Mouse (Mus musculus) erythroblast, embryonic 14.5 days (primary cell): ENCODE measurements around the gene Aqp1. TPM values are rescaled to one million over a fixed set of nuclear protein-coding genes. Genes with fewer than 3 reads are reported as not detected.

Source experiments
- H3K27me3 ChIP-seq: 2 replicates; pipeline ENCODE4 v1.6.1; 2012; ENCODE audit warnings: inconsistent platforms; ENCODE audit not compliant: control insufficient read depth
- H3K36me3 ChIP-seq: 2 replicates; pipeline ENCODE4 v1.6.1; 2012; ENCODE audit warnings: mild to moderate bottlenecking, inconsistent platforms; ENCODE audit not compliant: control insufficient read depth
- H3K4me1 ChIP-seq: 2 replicates; pipeline ENCODE4 v1.6.1; 2012; ENCODE audit warnings: inconsistent platforms; ENCODE audit not compliant: control insufficient read depth
- H3K4me3 ChIP-seq: replicated peaks from 2 replicates; pipeline ENCODE3; 2012; ENCODE audit warnings: moderate library complexity, mild to moderate bottlenecking, inconsistent platforms
- H3K9me3 ChIP-seq: 2 replicates; pipeline ENCODE4 v1.6.1; 2012; ENCODE audit warnings: low read length, inconsistent platforms, mixed read lengths; ENCODE audit not compliant: control insufficient read depth
- GATA1 ChIP-seq: IDR thresholded peaks from 2 replicates; pipeline ENCODE4 v1.6.1; 2012; ENCODE audit warnings: low read length, inconsistent platforms, mixed read lengths
- TAL1 ChIP-seq: IDR thresholded peaks from 3 replicates; pipeline ENCODE4 v1.6.1; 2012; ENCODE audit warnings: low read length, inconsistent platforms, mixed read lengths
- polyA plus RNA-seq: library from polyadenylated mRNA; stranded (reverse); fragments of >175 nt; gene quantifications from 2 replicates; pipeline ENCODE4 v1.2.3, GENCODE M21; 2012

Aqp1 gene
- polyA plus RNA-seq, result 7.5 and 8.6 TPM in 2 replicates

DNA sequence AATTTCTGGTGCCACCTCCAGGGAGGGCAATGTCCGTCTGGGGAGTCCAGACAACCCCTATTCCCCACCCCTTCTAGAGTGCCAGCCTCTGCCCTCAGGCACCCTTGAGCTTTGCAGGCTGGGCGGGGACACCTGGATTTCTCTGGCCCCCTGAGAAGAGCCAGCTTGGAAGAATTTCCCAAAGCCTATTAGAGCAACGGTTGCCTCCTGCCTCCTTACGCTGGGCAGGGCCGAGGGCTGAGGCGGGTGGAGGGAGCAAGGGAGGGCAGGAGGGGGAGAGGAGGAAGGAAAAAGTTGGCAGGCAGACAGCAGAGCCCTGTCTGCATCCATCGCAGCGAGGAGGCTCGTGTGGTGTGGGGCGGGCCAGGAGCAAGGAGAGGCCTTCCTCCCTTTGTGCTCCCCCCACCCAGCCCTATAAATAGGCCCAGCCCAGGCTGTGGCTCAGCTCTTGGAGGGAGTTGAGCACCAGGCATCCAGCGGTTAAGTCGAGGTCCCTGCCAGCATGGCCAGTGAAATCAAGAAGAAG, at the start of gene Aqp1:
Gene Aqp1 (plus strand): TSS at position 444 of the 526 bp plus-strand sequence.
- Histone ChIP-seq H3K9me3 (no peaks in the 10 kb centered on the region), H3K4me1 (peaks cover 76% of the 10 kb centered on the region), H3K4me3 (peak within 1 kb of the TSS; percentile 69), H3K36me3 (peaks cover 35% of the 10 kb centered on the region), H3K27me3 (no peaks in the 10 kb centered on the region)
- TF ChIP-seq GATA1, result no peak
- TF ChIP-seq TAL1, result no peak

- Histone ChIP-seq H3K4me1 (peaks cover 20% of the 10 kb centered on the region), H3K9me3 (peaks cover 2% of the 10 kb centered on the region), H3K27me3 (no peaks in the 10 kb centered on the region), H3K4me3 (no peak overlapping the region), H3K36me3 (no peaks in the 10 kb centered on the region)
- TF ChIP-seq GATA1, result no peak
These were observed 48.1 kb upstream of the Aqp1 start for GRCm38 (mm10) chr6:55288007-55288602.

GRCm38 (mm10) chr6:55294549-55295131, 41.6 kb upstream of the Aqp1 start:
- no peak overlapping the region for H3K4me3 ChIP-seq
- H3K27me3 ChIP-seq, result no peaks in the 10 kb centered on the region
- H3K36me3 ChIP-seq, result no peaks in the 10 kb centered on the region
- H3K4me1 ChIP-seq, result peaks cover 27% of the 10 kb centered on the region
- no peaks in the 10 kb centered on the region for H3K9me3 ChIP-seq
- TF ChIP-seq GATA1 (no peak), TAL1 (no peak)

GRCm38 (mm10) chr6:55295325-55295724, 40.9 kb upstream of the Aqp1 start:
- TF ChIP-seq TAL1 (no peak), GATA1 (no peak)

GRCm38 (mm10) chr6:55299482-55299881, 36.8 kb upstream of the Aqp1 start:
- no peaks in the 10 kb centered on the region for H3K9me3 ChIP-seq
- H3K4me1 ChIP-seq, result peaks cover 36% of the 10 kb centered on the region
- H3K36me3 ChIP-seq, result no peaks in the 10 kb centered on the region
- TF ChIP-seq TAL1 (no peak), GATA1 (no peak)
- no peaks in the 10 kb centered on the region for H3K27me3 ChIP-seq
- no peak overlapping the region for H3K4me3 ChIP-seq

More at GRCm38 (mm10) chr6:55295325-55295724, 40.9 kb upstream of the Aqp1 start:
- Histone ChIP-seq H3K4me1 (peaks cover 33% of the 10 kb centered on the region), H3K9me3 (no peaks in the 10 kb centered on the region), H3K27me3 (no peaks in the 10 kb centered on the region), H3K36me3 (no peaks in the 10 kb centered on the region), H3K4me3 (no peak overlapping the region)

DNA sequence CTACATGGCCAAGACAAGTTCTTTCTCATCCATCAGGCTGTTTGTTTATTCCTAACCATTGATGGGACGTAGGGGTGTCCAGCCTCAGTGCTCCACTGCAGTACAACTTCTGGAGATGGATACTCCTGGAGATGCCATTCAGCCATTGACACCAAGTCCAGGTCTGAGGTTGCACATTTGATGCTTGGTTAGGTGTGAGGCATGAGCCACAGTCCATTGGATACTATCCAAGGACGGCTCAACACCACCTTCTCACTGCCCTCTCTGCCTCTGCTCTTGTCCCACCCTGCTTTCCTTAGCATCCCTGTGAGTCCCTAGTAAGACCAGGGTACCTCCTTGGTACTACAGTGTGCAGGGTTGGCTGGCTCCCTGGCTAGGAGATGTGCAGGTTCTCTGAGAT, 36.3 kb upstream of the Aqp1 start:
- no peaks in the 10 kb centered on the region for H3K27me3 ChIP-seq
- no peak for TF ChIP-seq TAL1
- no peak for TF ChIP-seq GATA1
- peaks cover 32% of the 10 kb centered on the region for H3K4me1 ChIP-seq
- no peak overlapping the region for H3K4me3 ChIP-seq
- H3K9me3 ChIP-seq, result no peaks in the 10 kb centered on the region
- no peaks in the 10 kb centered on the region for H3K36me3 ChIP-seq

GRCm38 (mm10) chr6:55300704-55301103, 35.5 kb upstream of the Aqp1 start:
- Histone ChIP-seq H3K4me3 (no peak overlapping the region), H3K9me3 (no peaks in the 10 kb centered on the region), H3K27me3 (no peaks in the 10 kb centered on the region), H3K4me1 (peaks cover 30% of the 10 kb centered on the region), H3K36me3 (no peaks in the 10 kb centered on the region)
- TF ChIP-seq TAL1, result no peak
- TF ChIP-seq GATA1, result no peak

GRCm38 (mm10) chr6:55310179-55310578, 26.1 kb upstream of the Aqp1 start:
- Histone ChIP-seq H3K9me3 (no peaks in the 10 kb centered on the region), H3K4me3 (no peak overlapping the region), H3K4me1 (peaks cover 39% of the 10 kb centered on the region), H3K36me3 (no peaks in the 10 kb centered on the region), H3K27me3 (no peaks in the 10 kb centered on the region)
- TF ChIP-seq TAL1 (no peak), GATA1 (no peak)

- Histone ChIP-seq H3K4me3 (no peak overlapping the region), H3K9me3 (no peaks in the 10 kb centered on the region), H3K4me1 (peaks cover 39% of the 10 kb centered on the region), H3K27me3 (no peaks in the 10 kb centered on the region), H3K36me3 (no peaks in the 10 kb centered on the region)
- TF ChIP-seq GATA1 (no peak), TAL1 (no peak)
These were observed 24.3 kb upstream of the Aqp1 start for GRCm38 (mm10) chr6:55311962-55312361.

- Histone ChIP-seq H3K27me3 (no peaks in the 10 kb centered on the region), H3K4me1 (peaks cover 51% of the 10 kb centered on the region), H3K36me3 (no peaks in the 10 kb centered on the region), H3K9me3 (no peaks in the 10 kb centered on the region), H3K4me3 (no peak overlapping the region)
- TF ChIP-seq GATA1, result no peak
- no peak for TF ChIP-seq TAL1
These were observed 22.3 kb upstream of the Aqp1 start for GRCm38 (mm10) chr6:55313893-55314292.
